Mouse (Mus musculus): ENCODE data around the gene Trrap.

Gene Trrap

DNA sequence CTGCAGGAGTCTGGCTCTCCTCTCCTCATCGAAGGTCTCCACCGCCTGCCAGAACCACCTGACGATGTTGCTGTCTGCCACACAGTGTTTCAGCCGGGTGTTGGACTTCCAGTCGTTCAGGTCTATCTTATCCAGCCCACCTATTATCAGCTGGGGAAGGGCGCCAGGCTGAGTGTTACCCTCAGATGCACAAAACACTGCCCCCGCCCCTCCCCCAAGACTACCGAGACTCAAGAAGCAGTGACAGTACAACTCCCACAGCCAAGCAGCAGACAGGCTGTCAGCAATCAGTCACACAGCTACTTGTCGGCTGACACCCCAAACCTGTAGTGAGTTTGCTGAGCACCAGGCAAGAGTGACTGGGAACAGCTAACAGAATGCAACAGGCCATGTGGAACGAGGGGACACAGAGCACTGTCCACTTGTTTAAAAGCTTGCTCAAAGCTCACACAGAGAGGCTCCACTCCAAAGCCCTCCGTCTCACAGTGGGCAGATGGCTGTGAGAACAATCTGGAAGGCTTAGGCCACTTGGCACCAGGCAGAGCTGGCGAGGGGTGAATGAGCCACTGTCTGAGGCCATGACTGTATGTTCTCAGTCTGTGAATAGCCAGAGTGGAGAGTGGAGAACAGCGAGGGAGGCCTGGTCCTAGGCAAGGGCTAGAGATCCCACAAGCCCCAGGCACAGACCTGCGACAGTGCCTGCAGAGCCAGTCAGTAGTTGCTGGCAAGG lies 114.3 kb downstream of the Trrap start:
- no peak for TF ChIP-seq POU5F1 (IDR thresholded peaks at IDR 0.05; ENCODE audit: borderline replicate concordance, low read length)
- TF ChIP-seq CTCF (conservative IDR thresholded peaks at IDR 0.05; ENCODE audit: low read length), result no peak
- no peak for TF ChIP-seq NANOG (IDR thresholded peaks at IDR 0.05; ENCODE audit: borderline replicate concordance, low read length)
- H3K27me3 ChIP-seq (ENCODE audit: insufficient read depth, low read length), result no peaks in the 10 kb centered on the region

DNA sequence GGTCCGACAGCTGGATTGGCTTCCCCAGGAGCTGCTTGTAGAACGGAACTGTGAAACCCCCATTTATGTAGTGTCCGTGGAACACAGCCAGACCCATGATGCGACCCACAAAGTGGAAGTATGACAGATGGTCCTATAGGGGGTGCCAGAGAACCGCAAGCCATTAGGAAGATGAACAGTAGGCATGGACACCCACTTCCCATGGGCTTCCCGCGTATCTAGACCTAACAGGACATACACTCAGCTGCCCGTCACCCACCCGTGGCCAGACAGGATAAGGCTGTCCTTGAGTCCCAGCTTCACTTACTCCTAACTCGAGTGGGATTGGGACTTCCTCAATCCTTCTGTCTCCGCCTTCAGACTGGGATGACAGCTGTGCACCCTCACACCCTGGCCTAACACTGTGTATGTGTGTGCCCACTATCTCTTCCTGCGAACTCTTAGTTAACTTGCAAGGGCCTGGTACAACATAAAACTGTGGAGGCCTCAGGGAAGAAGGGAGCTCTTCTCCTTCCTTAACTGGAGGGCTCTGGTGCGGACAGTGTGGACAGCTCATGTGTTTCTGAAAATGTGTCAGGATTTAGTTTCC lies 117.2 kb downstream of the Trrap start:
- TF ChIP-seq CTCF (conservative IDR thresholded peaks at IDR 0.05; ENCODE audit: low read length) (no peak), POU5F1 (IDR thresholded peaks at IDR 0.05; ENCODE audit: borderline replicate concordance, low read length) (no peak), NANOG (IDR thresholded peaks at IDR 0.05; ENCODE audit: borderline replicate concordance, low read length) (no peak)
- Histone ChIP-seq H3K4me1 (replicated peaks; ENCODE audit: low read depth, low read length) (no peaks in the 10 kb centered on the region), H3K36me3 (ENCODE audit: insufficient read depth, low read length) (peaks cover 97% of the 10 kb centered on the region), H3K4me3 (replicated peaks; ENCODE audit: low read length) (no peak overlapping the region), H3K27me3 (ENCODE audit: insufficient read depth, low read length) (no peaks in the 10 kb centered on the region), H3K9me3 (ENCODE audit: low read length) (peaks cover 31% of the 10 kb centered on the region)

More for the DNA sequence above, 114.3 kb downstream of the Trrap start:
- Histone ChIP-seq H3K4me3 (replicated peaks; ENCODE audit: low read length) (no peak overlapping the region), H3K9me3 (ENCODE audit: low read length) (peaks cover 40% of the 10 kb centered on the region), H3K4me1 (replicated peaks; ENCODE audit: low read depth, low read length) (peaks cover 19% of the 10 kb centered on the region), H3K36me3 (ENCODE audit: insufficient read depth, low read length) (peaks cover 96% of the 10 kb centered on the region)

DNA sequence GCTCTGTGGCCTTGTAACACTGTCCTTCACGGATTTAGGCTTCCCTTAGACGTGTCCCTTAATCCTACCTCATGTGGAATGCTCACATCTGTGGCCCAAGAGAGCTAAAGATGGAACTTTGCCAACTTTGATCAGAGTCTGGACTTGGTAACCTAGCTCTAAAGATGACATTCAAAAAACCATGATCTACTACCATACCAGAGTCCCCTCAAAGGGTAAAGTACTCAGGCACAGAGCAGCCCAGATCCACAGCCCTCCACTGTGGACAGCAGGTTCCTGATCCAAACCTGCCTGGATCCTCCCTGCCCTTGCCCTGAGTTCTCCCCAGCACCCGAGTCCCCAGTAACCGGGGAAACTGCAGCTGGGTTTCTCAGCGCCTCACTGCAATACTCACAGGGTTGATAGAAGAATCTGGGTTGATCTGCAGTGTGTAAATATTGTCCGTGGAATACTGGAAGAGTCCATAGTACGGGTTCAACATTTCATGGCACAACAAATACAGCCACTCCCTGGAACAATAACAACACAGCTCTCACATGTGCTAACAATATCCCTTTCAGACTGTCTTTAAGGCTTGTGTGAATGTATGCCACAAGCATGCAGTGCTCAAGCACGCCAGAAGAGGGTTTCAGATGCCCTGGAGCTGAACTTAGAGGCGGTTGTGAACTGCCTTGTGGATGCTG lies 118.6 kb downstream of the Trrap start:
- TF ChIP-seq POU5F1 (IDR thresholded peaks at IDR 0.05; ENCODE audit: borderline replicate concordance, low read length) (no peak), CTCF (conservative IDR thresholded peaks at IDR 0.05; ENCODE audit: low read length) (no peak), NANOG (IDR thresholded peaks at IDR 0.05; ENCODE audit: borderline replicate concordance, low read length) (no peak)
- H3K4me3 ChIP-seq (replicated peaks; ENCODE audit: low read length), result no peak overlapping the region
- H3K4me1 ChIP-seq (replicated peaks; ENCODE audit: low read depth, low read length), result no peaks in the 10 kb centered on the region
- H3K27me3 ChIP-seq (ENCODE audit: insufficient read depth, low read length), result no peaks in the 10 kb centered on the region
- peaks cover 97% of the 10 kb centered on the region for H3K36me3 ChIP-seq (ENCODE audit: insufficient read depth, low read length)
- peaks cover 25% of the 10 kb centered on the region for H3K9me3 ChIP-seq (ENCODE audit: low read length)

DNA sequence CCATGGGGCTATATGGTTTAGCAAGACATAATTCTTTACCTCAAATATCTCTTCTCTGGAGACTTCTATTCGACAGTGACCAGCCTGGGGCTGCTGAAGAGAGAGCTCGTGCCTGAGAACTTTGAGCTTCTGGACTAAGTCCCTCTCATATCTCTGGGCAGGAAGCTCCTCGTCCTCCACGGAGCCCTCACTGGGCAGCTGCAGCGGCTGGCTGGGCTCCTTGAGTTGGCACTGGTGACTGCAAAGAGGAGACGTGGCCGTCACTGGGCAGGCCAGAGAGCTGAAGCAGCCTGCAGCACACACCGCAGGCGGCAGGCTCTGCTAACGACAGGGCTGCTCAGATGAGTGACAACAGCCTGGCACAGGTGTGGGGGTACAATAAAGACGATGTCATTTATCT lies 123.7 kb downstream of the Trrap start:
- Histone ChIP-seq H3K27me3 (ENCODE audit: insufficient read depth, low read length) (no peaks in the 10 kb centered on the region), H3K4me1 (replicated peaks; ENCODE audit: low read depth, low read length) (no peaks in the 10 kb centered on the region), H3K36me3 (ENCODE audit: insufficient read depth, low read length) (peaks cover 89% of the 10 kb centered on the region), H3K4me3 (replicated peaks; ENCODE audit: low read length) (no peak overlapping the region), H3K9me3 (ENCODE audit: low read length) (peaks cover 10% of the 10 kb centered on the region)
- TF ChIP-seq CTCF (conservative IDR thresholded peaks at IDR 0.05; ENCODE audit: low read length) (no peak), NANOG (IDR thresholded peaks at IDR 0.05; ENCODE audit: borderline replicate concordance, low read length) (no peak), POU5F1 (IDR thresholded peaks at IDR 0.05; ENCODE audit: borderline replicate concordance, low read length) (no peak)

DNA sequence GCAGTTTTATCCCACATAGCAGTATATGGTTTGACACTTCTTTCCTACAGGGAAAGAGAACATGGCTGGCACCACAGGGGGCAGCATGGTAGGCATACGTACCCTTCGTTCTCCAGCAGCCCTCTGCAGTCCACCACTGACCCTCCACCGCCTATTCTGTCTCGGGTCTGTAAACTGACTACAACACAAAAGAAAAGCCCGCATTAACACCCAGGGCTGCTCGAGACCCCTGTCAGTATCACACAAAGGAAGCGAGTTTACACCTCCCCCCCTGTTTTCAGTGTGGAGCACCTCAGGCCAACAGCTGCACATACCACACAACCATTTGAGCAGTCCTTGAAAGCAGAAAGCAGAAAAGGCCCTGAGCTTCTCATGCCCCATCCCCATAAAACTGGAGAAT lies 130.3 kb downstream of the Trrap start:
- H3K9me3 ChIP-seq (ENCODE audit: low read length), result no peaks in the 10 kb centered on the region
- peaks cover 76% of the 10 kb centered on the region for H3K36me3 ChIP-seq (ENCODE audit: insufficient read depth, low read length)
- H3K4me3 ChIP-seq (replicated peaks; ENCODE audit: low read length), result no peak overlapping the region
- H3K4me1 ChIP-seq (replicated peaks; ENCODE audit: low read depth, low read length), result peaks cover 53% of the 10 kb centered on the region
- TF ChIP-seq CTCF (conservative IDR thresholded peaks at IDR 0.05; ENCODE audit: low read length), result no peak
- no peak for TF ChIP-seq NANOG (IDR thresholded peaks at IDR 0.05; ENCODE audit: borderline replicate concordance, low read length)
- TF ChIP-seq POU5F1 (IDR thresholded peaks at IDR 0.05; ENCODE audit: borderline replicate concordance, low read length), result no peak
- H3K27me3 ChIP-seq (ENCODE audit: insufficient read depth, low read length), result no peaks in the 10 kb centered on the region

DNA sequence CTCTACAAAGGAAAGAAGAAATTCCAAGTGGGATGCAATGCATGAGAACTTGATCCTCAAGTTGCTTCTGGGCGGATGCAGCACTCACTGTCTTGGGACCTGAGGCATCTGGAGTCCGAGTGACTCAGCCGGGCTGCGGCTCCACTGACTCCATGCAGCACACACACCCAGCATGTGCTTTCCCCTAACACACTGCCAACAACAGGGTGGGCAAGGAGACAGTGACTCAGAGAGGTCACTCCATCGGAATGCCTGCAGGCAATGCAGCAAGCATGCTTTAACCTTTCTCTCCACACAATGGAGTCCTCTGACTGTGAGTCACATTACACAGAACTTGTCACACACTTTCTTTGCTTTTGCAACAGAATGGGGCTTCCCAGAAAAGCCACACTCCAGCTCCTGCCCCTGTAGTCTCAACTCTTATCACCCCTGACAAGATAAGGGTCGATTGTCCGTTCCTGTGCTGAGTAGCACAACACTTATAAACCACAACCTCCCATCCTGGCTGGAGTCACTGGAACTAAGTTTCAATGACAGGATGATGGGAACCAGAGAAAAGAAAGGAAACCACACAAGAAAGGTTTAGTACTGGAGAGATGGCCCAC lies 131.0 kb downstream of the Trrap start:
- TF ChIP-seq CTCF (conservative IDR thresholded peaks at IDR 0.05; ENCODE audit: low read length), result no peak
- no peak for TF ChIP-seq POU5F1 (IDR thresholded peaks at IDR 0.05; ENCODE audit: borderline replicate concordance, low read length)
- TF ChIP-seq NANOG (IDR thresholded peaks at IDR 0.05; ENCODE audit: borderline replicate concordance, low read length), result no peak
- no peaks in the 10 kb centered on the region for H3K9me3 ChIP-seq (ENCODE audit: low read length)
- no peaks in the 10 kb centered on the region for H3K27me3 ChIP-seq (ENCODE audit: insufficient read depth, low read length)
- no peak overlapping the region for H3K4me3 ChIP-seq (replicated peaks; ENCODE audit: low read length)
- peaks cover 60% of the 10 kb centered on the region for H3K4me1 ChIP-seq (replicated peaks; ENCODE audit: low read depth, low read length)
- peaks cover 70% of the 10 kb centered on the region for H3K36me3 ChIP-seq (ENCODE audit: insufficient read depth, low read length)

DNA sequence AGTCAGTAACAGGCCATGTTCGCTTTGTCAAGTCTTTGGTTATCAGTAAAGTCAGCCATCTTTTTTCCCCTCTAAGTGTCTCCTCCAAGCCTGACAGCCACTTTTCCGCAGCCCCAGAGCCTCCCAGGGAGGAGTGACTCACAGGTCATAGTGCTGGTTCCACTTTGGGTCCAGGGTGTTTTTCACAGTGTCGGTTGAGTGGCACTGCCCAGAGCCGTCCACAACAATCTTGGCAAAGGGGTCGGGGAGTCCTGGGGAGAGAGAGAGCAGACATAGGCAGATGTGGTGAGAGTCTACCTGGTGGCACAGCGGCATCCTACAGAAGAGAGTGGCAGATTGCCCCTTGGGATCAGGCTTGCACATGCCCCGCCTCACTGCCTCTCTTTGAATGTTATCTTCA lies 133.5 kb downstream of the Trrap start:
- Histone ChIP-seq H3K27me3 (ENCODE audit: insufficient read depth, low read length) (no peaks in the 10 kb centered on the region), H3K4me1 (replicated peaks; ENCODE audit: low read depth, low read length) (peaks cover 83% of the 10 kb centered on the region), H3K9me3 (ENCODE audit: low read length) (no peaks in the 10 kb centered on the region), H3K36me3 (ENCODE audit: insufficient read depth, low read length) (peaks cover 57% of the 10 kb centered on the region), H3K4me3 (replicated peaks; ENCODE audit: low read length) (no peak overlapping the region)
- no peak for TF ChIP-seq NANOG (IDR thresholded peaks at IDR 0.05; ENCODE audit: borderline replicate concordance, low read length)
- no peak for TF ChIP-seq POU5F1 (IDR thresholded peaks at IDR 0.05; ENCODE audit: borderline replicate concordance, low read length)
- no peak for TF ChIP-seq CTCF (conservative IDR thresholded peaks at IDR 0.05; ENCODE audit: low read length)

DNA sequence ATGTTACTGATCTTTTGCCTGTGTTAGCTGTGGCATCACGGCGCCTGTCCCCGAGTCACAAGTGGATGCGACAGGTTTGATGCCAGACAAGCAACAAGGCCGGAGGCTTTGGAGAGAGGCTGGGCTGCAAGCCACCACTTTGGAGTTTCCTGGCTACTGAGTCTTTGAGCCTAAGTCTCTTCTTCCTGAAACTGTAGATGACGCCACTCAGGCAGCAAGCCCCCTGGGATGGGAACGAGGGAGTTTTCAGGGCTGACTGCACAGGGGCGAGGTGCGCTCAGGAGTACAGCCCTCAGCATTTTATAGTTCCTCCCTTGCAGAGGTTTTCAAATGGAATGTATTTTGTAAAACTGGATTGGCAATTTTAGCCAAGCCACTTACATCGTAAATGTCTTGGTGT lies 134.3 kb downstream of the Trrap start:
- H3K27me3 ChIP-seq (ENCODE audit: insufficient read depth, low read length), result no peaks in the 10 kb centered on the region
- TF ChIP-seq NANOG (IDR thresholded peaks at IDR 0.05; ENCODE audit: borderline replicate concordance, low read length) (no peak), CTCF (conservative IDR thresholded peaks at IDR 0.05; ENCODE audit: low read length) (no peak), POU5F1 (IDR thresholded peaks at IDR 0.05; ENCODE audit: borderline replicate concordance, low read length) (no peak)
- H3K36me3 ChIP-seq (ENCODE audit: insufficient read depth, low read length), result peaks cover 49% of the 10 kb centered on the region

More for the DNA sequence above, 134.3 kb downstream of the Trrap start:
- Histone ChIP-seq H3K4me3 (replicated peaks; ENCODE audit: low read length) (no peak overlapping the region), H3K4me1 (replicated peaks; ENCODE audit: low read depth, low read length) (peaks cover 79% of the 10 kb centered on the region), H3K9me3 (ENCODE audit: low read length) (no peaks in the 10 kb centered on the region)
